Mouse (Mus musculus) left cerebral cortex, adult 9 months (tissue): Measurements from ENCODE around the gene Mrgpra3.

Experiments used
- DNase-seq, 2 experiments: peaks; one replicate each; pipeline ENCODE4 v3.0.0; 2022; ENCODE audit warnings: low spot score in 2 of 2

Mrgpra3 gene

DNA sequence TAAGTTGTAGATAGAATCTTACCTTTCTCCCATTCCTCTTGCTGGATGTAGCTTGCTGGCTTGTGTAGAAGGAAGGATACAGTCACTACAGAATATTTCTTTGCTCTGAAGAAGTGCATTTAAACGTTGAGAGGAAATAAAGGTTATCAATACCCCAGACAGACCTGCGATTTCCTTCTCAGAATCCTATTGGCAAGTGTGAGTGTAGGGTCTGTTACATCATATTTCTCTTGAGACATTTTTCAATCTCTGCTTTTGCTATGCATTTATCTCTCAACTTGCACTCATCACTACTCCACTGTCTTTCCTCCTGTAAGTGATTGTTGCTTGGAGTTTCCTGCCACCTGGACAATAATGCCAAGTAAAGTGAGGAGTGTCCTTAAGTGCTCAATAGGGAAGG, at the start of gene Mrgpra3:
Mrgpra3 (minus strand) TSS at position 101 of the 400 bp plus-strand sequence.
- DNase-seq: no peak
